Mouse (Mus musculus) limb, embryonic 14.5 days (tissue): ENCODE measurements around the gene Mtr. TPM values are rescaled to one million over a fixed set of nuclear protein-coding genes. Genes with fewer than 3 reads are reported as not detected.

Experiments
- ATAC-seq: fragments of 200-750 bp; cut with Nextera tagmentation; 2 replicates; pipeline ENCODE4 v1.8.0; 2017; ENCODE audit warnings: low read depth, moderate number of reproducible peaks, moderate TSS enrichment; ENCODE audit not compliant: low FRiP score
- DNase-seq: peaks from one replicate; pipeline ENCODE4 v3.0.0-alpha.2; 2015; ENCODE audit warnings: low spot score
- H3K27ac ChIP-seq: fragments of 300-500 bp; sonication (generic); replicated peaks from 2 replicates; pipeline ENCODE4 v1.5.1; 2014; ENCODE audit warnings: low read depth, mild to moderate bottlenecking, low read length, moderate library complexity, mixed read lengths
- H3K27me3 ChIP-seq: fragments of 300-500 bp; sonication (generic); 2 replicates; pipeline ENCODE4 v1.6.1; 2014; ENCODE audit warnings: low read length, mixed read lengths; ENCODE audit not compliant: control insufficient read depth, insufficient read depth
- H3K36me3 ChIP-seq: fragments of 300-500 bp; sonication (generic); 2 replicates; pipeline ENCODE4 v1.6.1; 2014; ENCODE audit warnings: mild to moderate bottlenecking, low read length, moderate library complexity, mixed read lengths; ENCODE audit not compliant: control insufficient read depth, insufficient read depth
- H3K4me1 ChIP-seq: fragments of 300-500 bp; sonication (generic); 2 replicates; pipeline ENCODE4 v1.6.1; 2014; ENCODE audit warnings: antibody characterized with exemption, low read length, mixed read lengths; ENCODE audit not compliant: control insufficient read depth, insufficient read depth
- H3K4me2 ChIP-seq: fragments of 300-500 bp; sonication (generic); replicated peaks from 2 replicates; pipeline ENCODE4 v1.6.1; 2014; ENCODE audit warnings: low read depth, mild to moderate bottlenecking, low read length, moderate library complexity; ENCODE audit not compliant: severe bottlenecking
- H3K4me3 ChIP-seq: fragments of 300-500 bp; sonication (generic); replicated peaks from 2 replicates; pipeline ENCODE4 v1.5.1; 2014; ENCODE audit warnings: low read length
- H3K9ac ChIP-seq: fragments of 300-500 bp; sonication (generic); 2 replicates; pipeline ENCODE4 v1.6.1; 2014; ENCODE audit warnings: mild to moderate bottlenecking, low read depth, low read length, moderate library complexity; ENCODE audit not compliant: severe bottlenecking
- H3K9me3 ChIP-seq: fragments of 300-500 bp; sonication (generic); 2 replicates; pipeline ENCODE4 v1.6.1; 2016; ENCODE audit warnings: low read length; ENCODE audit not compliant: control insufficient read depth
- POLR2A ChIP-seq: fragments of 200-500 bp; IDR thresholded peaks from 2 replicates; pipeline ENCODE4 v1.8.0; 2012; ENCODE audit warnings: inconsistent platforms, mild to moderate bottlenecking, moderate library complexity, borderline replicate concordance; ENCODE audit not compliant: insufficient read depth, insufficient read length; ENCODE audit errors: extremely low read depth
- WGBS: fragments of 180-500 bp; shearing (Covaris S2); extraction: QIAGEN DNeasy Blood & Tissue Kit; methylation state at CpG from one replicate; pipeline ENCODE4 v1.1.7; 2014; 5-methylcytosine and 5-hydroxymethylcytosine counted together
- polyA plus RNA-seq, 2 experiments: library from polyadenylated mRNA; depleted of rRNA in 1 of 2; stranded (reverse) in 1 of 2; unstranded in 1 of 2; fragments of >200 nt; fragmentation: Nextera tagmentation in 1 of 2; extraction: Ambion mirVana in 1 of 2; gene quantifications; 2 replicates each; pipeline versions ENCODE4 v1.2.1 to v1.2.3; 2012 to 2014

Mtr gene
- polyA plus RNA-seq, 2 experiments: 15.9 to 21.4 TPM

- no peak overlapping the region for H3K4me2 ChIP-seq
- no peaks in the 10 kb centered on the region for H3K36me3 ChIP-seq
- ATAC-seq (peak; percentile 43), DNase-seq (peak; percentile 76)
- no peak for TF ChIP-seq POLR2A
- H3K9me3 ChIP-seq: no peaks in the 10 kb centered on the region
- 90% methylated on average over 3 of the region's 3 CpGs for WGBS
- no peak overlapping the region for H3K27ac ChIP-seq
- no peaks in the 10 kb centered on the region for H3K4me1 ChIP-seq
- H3K9ac ChIP-seq: no peak overlapping the region
- no peak overlapping the region for H3K4me3 ChIP-seq
- no peaks in the 10 kb centered on the region for H3K27me3 ChIP-seq
Measured at GRCm38 (mm10) chr13:12296701-12297100, 38.8 kb upstream of the Mtr start.

- no peak for DNase-seq
- WGBS: 67% methylated on average over 7 of the region's 7 CpGs
- no peak for ATAC-seq
Measured at GRCm38 (mm10) chr13:12293810-12294209, 35.9 kb upstream of the Mtr start.

GRCm38 (mm10) chr13:12290700-12291099, 32.8 kb upstream of the Mtr start:
- H3K4me1 ChIP-seq: no peaks in the 10 kb centered on the region
- H3K4me2 ChIP-seq: no peak overlapping the region
- H3K27ac ChIP-seq: no peak overlapping the region
- no peak overlapping the region for H3K9ac ChIP-seq
- no peaks in the 10 kb centered on the region for H3K36me3 ChIP-seq
- DNase-seq (no peak), ATAC-seq (no peak)
- TF ChIP-seq POLR2A: no peak
- no peaks in the 10 kb centered on the region for H3K9me3 ChIP-seq
- no peak overlapping the region for H3K4me3 ChIP-seq
- H3K27me3 ChIP-seq: no peaks in the 10 kb centered on the region
- WGBS: 77% methylated on average over 7 of the region's 7 CpGs

More at GRCm38 (mm10) chr13:12293810-12294209, 35.9 kb upstream of the Mtr start:
- no peaks in the 10 kb centered on the region for H3K36me3 ChIP-seq
- no peaks in the 10 kb centered on the region for H3K27me3 ChIP-seq
- H3K27ac ChIP-seq: no peak overlapping the region
- H3K4me3 ChIP-seq: no peak overlapping the region
- no peaks in the 10 kb centered on the region for H3K4me1 ChIP-seq
- H3K9ac ChIP-seq: no peak overlapping the region
- no peak for TF ChIP-seq POLR2A
- H3K9me3 ChIP-seq: no peaks in the 10 kb centered on the region
- H3K4me2 ChIP-seq: no peak overlapping the region

GRCm38 (mm10) chr13:12284528-12284927, 26.6 kb upstream of the Mtr start:
- H3K4me2 ChIP-seq: no peak overlapping the region
- H3K36me3 ChIP-seq: no peaks in the 10 kb centered on the region
- no peaks in the 10 kb centered on the region for H3K4me1 ChIP-seq
- no peak for TF ChIP-seq POLR2A
- no peaks in the 10 kb centered on the region for H3K9me3 ChIP-seq
- H3K27ac ChIP-seq: no peak overlapping the region
- no peak overlapping the region for H3K9ac ChIP-seq
- 84% methylated on average over 11 of the region's 11 CpGs for WGBS
- H3K4me3 ChIP-seq: no peak overlapping the region
- DNase-seq: no peak
- no peak for ATAC-seq
- H3K27me3 ChIP-seq: no peaks in the 10 kb centered on the region

- Histone ChIP-seq H3K27me3 (no peaks in the 10 kb centered on the region), H3K9ac (no peak overlapping the region), H3K9me3 (no peaks in the 10 kb centered on the region), H3K27ac (no peak overlapping the region), H3K4me3 (no peak overlapping the region), H3K4me2 (no peak overlapping the region), H3K4me1 (no peaks in the 10 kb centered on the region), H3K36me3 (no peaks in the 10 kb centered on the region)
- no peak for ATAC-seq
- TF ChIP-seq POLR2A: no peak
- WGBS: 89% methylated on average over 3 of the region's 3 CpGs
- DNase-seq: no peak
Measured at GRCm38 (mm10) chr13:12283826-12284225, 25.9 kb upstream of the Mtr start.

- no peak for DNase-seq
- H3K4me3 ChIP-seq: no peak overlapping the region
- no peak for ATAC-seq
- 81% methylated on average over 6 of the region's 6 CpGs for WGBS
- no peaks in the 10 kb centered on the region for H3K9me3 ChIP-seq
- H3K4me1 ChIP-seq: no peaks in the 10 kb centered on the region
- H3K27ac ChIP-seq: no peak overlapping the region
- no peak for TF ChIP-seq POLR2A
- no peak overlapping the region for H3K9ac ChIP-seq
- H3K27me3 ChIP-seq: no peaks in the 10 kb centered on the region
- H3K4me2 ChIP-seq: no peak overlapping the region
- no peaks in the 10 kb centered on the region for H3K36me3 ChIP-seq
Measured at GRCm38 (mm10) chr13:12274721-12275120, 16.8 kb upstream of the Mtr start.
